Mouse (Mus musculus) midbrain, postnatal 0 days (tissue): Measurements from ENCODE around the gene Dusp7. TPM values are rescaled to one million over a fixed set of nuclear protein-coding genes. Genes with fewer than 3 reads are reported as not detected.

ENCODE experiments used
- ATAC-seq: fragments of 200-750 bp; cut with Nextera tagmentation; 2 replicates; pipeline ENCODE4 v1.8.0; 2017; ENCODE audit warnings: moderate number of reproducible peaks, mild to moderate bottlenecking, moderate TSS enrichment, moderate library complexity; ENCODE audit not compliant: low FRiP score
- DNase-seq: peaks from one replicate; pipeline ENCODE4 v3.0.0-alpha.2; 2015; ENCODE audit warnings: low spot score
- H3K27ac ChIP-seq: fragments of 300-500 bp; sonication (generic); 2 replicates; pipeline ENCODE4 v1.5.1; 2014; ENCODE audit warnings: low read depth, mild to moderate bottlenecking, low read length, mixed read lengths
- H3K27me3 ChIP-seq: fragments of 300-500 bp; sonication (generic); 2 replicates; pipeline ENCODE4 v1.6.1; 2014; ENCODE audit warnings: low read length, control low read depth, mixed read lengths; ENCODE audit not compliant: insufficient read depth
- H3K36me3 ChIP-seq: fragments of 300-500 bp; sonication (generic); 2 replicates; pipeline ENCODE4 v1.6.1; 2014; ENCODE audit warnings: low read length, control low read depth, mixed read lengths; ENCODE audit not compliant: insufficient read depth
- H3K4me1 ChIP-seq: fragments of 300-500 bp; sonication (generic); 2 replicates; pipeline ENCODE4 v1.6.1; 2014; ENCODE audit warnings: mild to moderate bottlenecking, control low read depth, antibody characterized with exemption, low read length, mixed read lengths; ENCODE audit not compliant: insufficient read depth
- H3K4me2 ChIP-seq: fragments of 300-500 bp; sonication (generic); 2 replicates; pipeline ENCODE4 v1.6.1; 2014; ENCODE audit warnings: low read depth, mild to moderate bottlenecking, low read length, mixed read lengths; ENCODE audit not compliant: poor library complexity, severe bottlenecking
- H3K4me3 ChIP-seq: fragments of 300-500 bp; sonication (generic); 2 replicates; pipeline ENCODE4 v1.5.1; 2014; ENCODE audit warnings: low read depth, mild to moderate bottlenecking, low read length, moderate library complexity
- H3K9ac ChIP-seq: fragments of 300-500 bp; sonication (generic); replicated peaks from 2 replicates; pipeline ENCODE4 v1.6.1; 2014; ENCODE audit warnings: mild to moderate bottlenecking, low read length, moderate library complexity, mixed read lengths; ENCODE audit not compliant: poor library complexity, severe bottlenecking
- H3K9me3 ChIP-seq: fragments of 300-500 bp; sonication (generic); 2 replicates; pipeline ENCODE4 v1.6.1; 2016; ENCODE audit warnings: low read length, control low read depth
- CTCF ChIP-seq: IDR thresholded peaks from 2 replicates; pipeline ENCODE4 v1.5.1; 2016; ENCODE audit warnings: antibody characterized with exemption, mild to moderate bottlenecking
- WGBS: fragments of 180-500 bp; shearing (Covaris S2); extraction: QIAGEN DNeasy Blood & Tissue Kit; methylation state at CpG from one replicate; pipeline ENCODE4 v1.1.7; 2014; 5-methylcytosine and 5-hydroxymethylcytosine counted together
- polyA plus RNA-seq: library from polyadenylated mRNA; unstranded; fragments of >200 nt; fragmentation: Nextera tagmentation; extraction: Ambion mirVana; gene quantifications from 2 replicates; pipeline ENCODE4 v1.2.1, GENCODE M21; 2015
- total RNA-seq: library from RNA; depleted of rRNA; stranded (reverse); fragments of >200 nt; gene quantifications from 2 replicates; pipeline ENCODE4 v1.2.3, GENCODE M21; 2014

Gene Dusp7
- total and polyA plus RNA-seq, 2 experiments from 2014 or later: 19.4 to 79.2 TPM

DNA sequence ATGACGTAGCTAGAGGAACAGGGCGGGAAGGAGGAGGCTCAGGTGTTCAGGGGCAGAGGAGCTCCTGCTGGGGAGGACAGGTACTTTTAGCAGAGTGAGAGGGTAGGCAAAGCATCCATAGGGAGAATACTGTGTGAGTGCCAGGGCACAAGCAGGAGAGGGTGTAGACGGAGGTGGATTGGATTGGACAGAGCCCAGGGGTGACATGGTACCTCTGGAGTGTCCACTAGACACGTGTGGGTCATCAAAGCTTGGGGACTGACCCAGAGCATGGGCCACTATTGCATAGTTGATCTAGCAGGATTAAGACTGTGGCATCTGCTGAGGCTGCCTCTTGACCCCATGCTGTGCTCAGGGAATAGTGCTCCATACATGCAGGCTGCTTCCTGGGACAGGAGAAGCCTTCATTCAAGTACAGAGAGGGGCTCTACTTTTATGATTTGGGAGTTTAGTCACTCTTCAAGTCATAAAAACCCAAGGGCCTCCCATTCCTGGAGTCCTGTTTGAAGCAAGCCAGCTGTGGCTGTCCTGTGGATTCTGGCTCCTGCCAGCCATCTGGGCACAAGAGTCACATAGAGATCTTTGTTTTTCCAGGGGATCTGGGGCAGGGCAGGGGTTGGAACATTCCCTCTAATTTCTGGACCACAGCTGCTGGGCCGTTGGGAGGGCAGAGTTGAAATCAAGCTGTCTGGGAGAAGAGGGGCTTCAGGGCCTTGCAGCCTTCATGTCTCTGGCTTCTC lies 39.5 kb upstream of the Dusp7 start:
- Histone ChIP-seq H3K27me3 (no peaks in the 10 kb centered on the region), H3K36me3 (no peaks in the 10 kb centered on the region), H3K27ac (no peak overlapping the region), H3K9ac (no peak overlapping the region), H3K9me3 (no peaks in the 10 kb centered on the region), H3K4me1 (no peaks in the 10 kb centered on the region), H3K4me2 (no peak overlapping the region), H3K4me3 (no peak overlapping the region)
- 76% methylated on average over 5 of the region's 5 CpGs for WGBS
- no peak for TF ChIP-seq CTCF
- DNase-seq (no peak), ATAC-seq (no peak)

DNA sequence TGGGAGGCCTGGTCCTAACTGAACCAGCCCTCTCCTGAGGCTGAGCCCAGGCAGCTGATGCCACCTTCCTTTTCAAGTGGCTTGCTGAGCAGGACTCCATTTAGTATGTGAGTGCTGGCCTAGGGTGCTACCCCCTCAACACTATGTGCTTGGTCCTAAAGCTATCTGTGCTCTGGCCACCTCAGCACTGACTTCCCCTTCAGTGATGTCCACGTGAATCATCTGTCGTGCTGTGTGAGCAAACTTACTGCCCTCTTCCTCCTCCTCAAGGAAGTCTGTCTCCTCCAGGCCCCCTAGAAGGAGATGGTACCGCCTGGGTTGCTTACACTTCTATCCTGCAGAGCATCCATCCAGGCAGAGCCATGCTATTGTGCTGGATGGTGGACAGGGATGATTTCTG lies 35.7 kb upstream of the Dusp7 start:
- Histone ChIP-seq H3K9me3 (no peaks in the 10 kb centered on the region), H3K4me3 (no peak overlapping the region), H3K4me1 (no peaks in the 10 kb centered on the region; the same call in 1 of the 2 replicates), H3K36me3 (no peaks in the 10 kb centered on the region), H3K27me3 (no peaks in the 10 kb centered on the region), H3K9ac (no peak overlapping the region), H3K4me2 (no peak overlapping the region), H3K27ac (no peak overlapping the region)
- no peak for ATAC-seq
- no peak for DNase-seq
- no peak for TF ChIP-seq CTCF
- WGBS: 74% methylated on average over 3 of the region's 3 CpGs

DNA sequence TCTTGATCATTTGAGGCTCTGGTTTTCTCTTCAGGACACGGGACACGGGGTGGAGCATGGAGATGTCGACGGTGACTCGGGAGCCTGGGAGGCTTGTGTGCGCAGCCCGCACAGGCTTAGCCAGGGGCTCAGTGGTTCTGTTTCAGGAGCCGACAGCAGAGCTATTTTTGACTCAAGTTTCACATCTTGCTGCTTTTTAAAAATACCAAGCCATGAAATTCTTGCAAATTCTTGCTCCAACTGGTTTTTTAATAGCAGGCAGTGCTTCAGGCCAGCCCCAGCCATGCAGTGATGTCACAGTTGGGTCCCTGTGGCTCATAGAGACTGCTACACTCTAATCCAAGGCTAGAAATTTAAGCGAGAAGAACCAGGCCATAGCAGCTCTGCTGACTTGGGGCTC lies 30.8 kb upstream of the Dusp7 start:
- H3K27me3 ChIP-seq: no peaks in the 10 kb centered on the region
- TF ChIP-seq CTCF: no peak
- H3K4me3 ChIP-seq: no peak overlapping the region
- H3K4me1 ChIP-seq: peaks cover 10% of the 10 kb centered on the region
- ATAC-seq: no peak
- H3K27ac ChIP-seq: peak overlapping the region; percentile 65
- DNase-seq: no peak
- no peaks in the 10 kb centered on the region for H3K36me3 ChIP-seq
- 66% methylated on average over 9 of the region's 9 CpGs for WGBS
- no peak overlapping the region for H3K9ac ChIP-seq
- H3K4me2 ChIP-seq: no peak overlapping the region
- no peaks in the 10 kb centered on the region for H3K9me3 ChIP-seq

- no peak overlapping the region for H3K4me3 ChIP-seq
- no peak for TF ChIP-seq CTCF
- peaks cover 10% of the 10 kb centered on the region for H3K4me1 ChIP-seq
- H3K4me2 ChIP-seq: no peak overlapping the region
- no peak overlapping the region for H3K9ac ChIP-seq
- DNase-seq (peak; percentile 43), ATAC-seq (no peak)
- WGBS: 13% methylated on average over 10 of the region's 10 CpGs
- peak overlapping the region; percentile 57; the same call in 1 of the 2 replicates for H3K27ac ChIP-seq
- no peaks in the 10 kb centered on the region for H3K9me3 ChIP-seq
- H3K36me3 ChIP-seq: no peaks in the 10 kb centered on the region
- H3K27me3 ChIP-seq: no peaks in the 10 kb centered on the region
These were observed 29.8 kb upstream of the Dusp7 start for GRCm38 (mm10) chr9:106338462-106339172.

GRCm38 (mm10) chr9:106339173-106339558 lies 29.3 kb upstream of the Dusp7 start:
- no peak for TF ChIP-seq CTCF
- no peaks in the 10 kb centered on the region for H3K27me3 ChIP-seq
- H3K4me2 ChIP-seq: no peak overlapping the region
- 0 out of 2 replicates have a peak overlapping the region, but pooled peaks have one; percentile 38 for H3K27ac ChIP-seq
- no peak overlapping the region for H3K9ac ChIP-seq
- no peaks in the 10 kb centered on the region for H3K9me3 ChIP-seq
- WGBS: 49% methylated on average over 6 of the region's 6 CpGs
- DNase-seq (no peak), ATAC-seq (no peak)
- peaks cover 10% of the 10 kb centered on the region for H3K4me1 ChIP-seq
- H3K36me3 ChIP-seq: no peaks in the 10 kb centered on the region
- H3K4me3 ChIP-seq: no peak overlapping the region

DNA sequence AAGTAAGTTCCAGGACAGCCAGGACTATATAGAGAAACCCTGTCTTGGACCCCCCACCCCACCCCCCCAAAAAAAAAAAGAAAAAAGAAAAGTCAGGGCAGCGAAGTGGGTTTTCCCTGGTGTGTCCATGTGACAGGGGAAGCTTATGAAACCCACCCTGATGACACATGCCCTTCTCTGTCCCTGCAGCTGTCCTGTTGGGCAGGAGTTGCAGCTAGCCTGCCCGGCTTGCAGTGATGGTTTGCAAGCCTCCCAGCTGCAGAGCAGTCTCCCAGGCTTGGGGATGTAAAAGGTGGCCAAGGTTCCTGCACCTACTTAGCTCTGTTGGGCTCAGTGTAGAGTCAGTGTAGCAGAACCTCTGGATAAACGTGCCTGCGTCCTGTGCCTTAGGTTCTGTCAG lies 28.7 kb upstream of the Dusp7 start:
- WGBS: 93% methylated on average over 4 of the region's 4 CpGs
- Histone ChIP-seq H3K9ac (no peak overlapping the region), H3K4me1 (peaks cover 10% of the 10 kb centered on the region), H3K27me3 (no peaks in the 10 kb centered on the region), H3K4me2 (no peak overlapping the region), H3K36me3 (no peaks in the 10 kb centered on the region), H3K27ac (no peak overlapping the region), H3K9me3 (no peaks in the 10 kb centered on the region), H3K4me3 (no peak overlapping the region)
- DNase-seq (no peak), ATAC-seq (no peak)
- TF ChIP-seq CTCF: no peak
